Mouse (Mus musculus): Measurements from ENCODE around the gene Barhl2.

Gene Barhl2

GRCm38 (mm10) chr5:106457986-106458476 is at the start of gene Barhl2:
TSS of gene Barhl2 (minus strand) at chr5:106458166.
- DNase-seq (ENCODE audit: low spot score), result no peak

DNA sequence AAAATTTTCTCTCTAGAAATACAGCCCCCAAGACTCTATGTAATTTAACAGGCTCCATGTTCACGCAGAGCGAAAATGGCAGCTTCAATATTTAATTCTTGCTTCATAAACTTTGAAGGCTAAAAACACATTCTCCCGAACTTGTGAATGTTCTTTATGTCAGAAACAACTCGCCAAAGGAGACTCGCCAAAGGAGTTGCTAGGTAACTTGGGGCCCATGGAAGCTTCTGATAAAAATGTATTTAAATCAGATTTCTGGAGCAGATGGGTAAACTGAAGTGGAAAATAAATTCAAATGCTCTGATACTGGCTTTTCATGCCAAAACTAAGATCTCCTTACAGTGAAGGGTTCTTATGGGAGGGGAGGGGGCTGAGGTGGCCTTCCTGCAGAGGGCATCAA is 48.1 kb upstream of the Barhl2 start:
- no peak for DNase-seq (ENCODE audit: low spot score)

- no peak for DNase-seq (ENCODE audit: low spot score)
Measured at GRCm38 (mm10) chr5:106502684-106503545, 44.9 kb upstream of the Barhl2 start.

DNA sequence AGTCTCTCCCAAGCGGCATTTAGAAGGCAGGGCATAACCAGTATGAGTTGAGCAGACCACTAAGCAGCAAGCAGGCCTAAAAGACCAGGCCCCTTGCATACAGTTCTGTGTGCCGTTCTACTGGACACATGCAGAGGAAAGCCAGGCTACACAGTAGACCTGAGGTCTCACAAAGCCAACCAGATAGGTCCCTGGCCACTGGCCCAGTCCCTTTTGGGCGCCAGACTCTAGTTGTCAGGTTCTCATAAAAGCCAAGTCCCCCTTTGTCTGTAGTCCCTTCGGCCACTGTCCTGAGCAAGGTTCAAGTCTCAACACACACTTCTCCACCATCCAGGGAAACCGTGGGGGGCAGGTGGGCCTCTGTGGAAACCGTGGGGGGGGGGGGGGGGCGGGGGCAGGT is 44.3 kb upstream of the Barhl2 start:
- DNase-seq (ENCODE audit: low spot score), result no peak

- DNase-seq (ENCODE audit: low spot score), result no peak
Measured at GRCm38 (mm10) chr5:106491771-106492170, 33.8 kb upstream of the Barhl2 start.

- no peak for DNase-seq (ENCODE audit: low spot score)
Measured at GRCm38 (mm10) chr5:106472105-106472500, 14.1 kb upstream of the Barhl2 start.

DNA sequence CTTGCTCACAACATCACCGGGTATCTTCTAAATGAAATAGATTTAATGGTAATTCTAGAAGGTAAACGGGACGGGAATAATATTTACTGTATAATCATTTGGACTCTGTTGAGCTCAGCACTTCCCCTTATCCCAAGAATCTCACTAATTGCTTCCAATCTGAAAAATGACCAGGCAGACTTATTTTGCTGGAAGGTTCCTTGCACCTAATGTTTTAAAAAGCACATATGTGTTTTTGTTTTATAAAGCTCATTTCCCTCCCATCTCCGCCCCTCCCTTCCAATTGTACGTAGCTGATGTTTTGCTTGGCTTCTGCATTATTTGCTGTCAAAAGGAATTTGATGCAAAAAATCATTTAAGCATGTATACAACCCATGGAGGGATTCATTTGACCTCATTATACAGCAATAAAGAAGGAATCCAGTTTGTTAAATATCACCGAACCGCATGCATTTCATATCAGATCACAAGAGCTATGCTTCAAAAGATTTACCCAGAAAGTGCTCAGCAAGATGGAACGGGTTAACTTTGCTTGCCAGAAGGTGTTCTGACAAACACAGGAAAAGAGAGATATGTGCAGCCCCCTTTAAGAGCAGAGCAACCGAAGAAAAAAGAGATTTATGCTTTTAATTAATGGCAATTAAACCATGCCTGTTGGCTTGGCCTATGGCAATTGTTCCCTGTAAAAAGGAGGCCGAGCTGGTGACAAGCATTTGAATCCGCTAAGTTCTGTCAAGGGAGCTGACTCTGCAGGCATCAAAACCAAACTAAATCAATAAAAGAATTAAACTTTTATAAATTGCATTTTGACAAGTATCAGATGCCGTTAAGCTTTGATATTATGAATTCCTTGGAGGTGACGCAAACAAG is 13.5 kb upstream of the Barhl2 start:
- DNase-seq (ENCODE audit: low spot score), result no peak

DNA sequence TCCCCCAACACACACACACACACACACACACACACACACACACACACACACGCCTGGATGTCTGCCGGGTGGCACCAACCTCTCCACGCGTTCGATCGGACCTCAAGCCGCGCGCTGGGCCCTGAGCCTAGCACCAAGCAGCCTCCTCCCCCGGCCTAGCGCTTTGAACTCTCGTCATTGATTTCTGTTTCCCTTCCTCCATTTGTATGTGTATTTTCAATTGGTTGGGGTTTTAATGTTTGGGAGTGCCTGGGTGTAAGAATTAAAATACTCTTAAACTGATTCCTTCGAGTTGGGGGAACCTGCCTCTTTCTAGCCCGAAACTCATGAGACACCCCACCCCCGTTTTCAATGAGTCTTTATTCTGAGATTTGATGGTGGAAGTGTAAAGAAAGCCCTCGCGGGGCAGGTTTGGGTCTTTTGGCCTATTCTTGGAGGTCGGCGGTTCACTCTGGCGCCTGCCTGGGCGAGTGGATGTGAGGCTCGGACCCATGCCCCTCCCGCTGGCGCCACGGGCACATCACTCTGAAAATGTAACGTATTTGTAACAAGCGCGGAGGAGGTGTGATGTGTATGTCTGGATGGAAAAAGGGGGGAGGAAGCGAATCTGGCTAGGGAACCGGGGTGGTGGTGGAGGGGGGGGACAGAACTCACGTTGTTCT is 7.3 kb upstream of the Barhl2 start:
- no peak for DNase-seq (ENCODE audit: low spot score)

DNA sequence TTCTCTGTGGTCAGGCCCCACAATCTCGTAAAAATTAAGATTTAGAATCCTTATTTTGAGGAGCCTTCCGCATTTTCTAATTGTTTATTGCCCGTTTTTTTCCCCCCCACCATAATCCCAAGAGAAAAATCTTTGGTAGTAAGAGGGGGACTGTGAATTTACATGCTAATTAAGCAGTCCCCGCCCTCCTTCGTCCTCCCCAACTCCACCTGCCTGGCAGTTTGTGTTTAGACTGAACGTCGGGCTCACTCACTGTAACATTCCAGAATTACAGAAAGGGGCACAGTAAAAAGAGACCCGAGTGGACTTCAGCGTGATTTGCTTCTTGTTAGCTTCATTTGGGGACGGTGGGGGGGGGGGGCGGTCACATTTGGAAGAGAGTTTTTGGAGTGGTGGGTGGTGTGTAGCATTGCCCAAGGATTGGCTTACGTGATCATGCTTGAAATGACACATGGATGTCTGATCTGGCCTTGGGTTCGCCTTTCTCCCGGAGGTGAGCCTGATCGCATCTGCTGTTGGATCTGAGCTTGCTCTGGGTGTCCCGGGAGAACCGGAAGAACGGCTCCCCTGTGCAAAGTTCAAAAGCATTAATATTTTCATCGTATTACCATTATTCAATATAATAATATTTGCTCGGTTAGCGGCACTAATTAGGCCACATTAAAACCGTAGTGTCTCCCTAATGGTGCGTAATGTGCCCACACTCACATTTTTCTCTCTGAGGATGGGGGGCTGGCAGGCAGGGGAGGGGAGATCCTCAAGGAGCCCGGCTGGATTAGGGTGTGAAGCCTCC is 6.6 kb upstream of the Barhl2 start:
- DNase-seq (ENCODE audit: low spot score), result no peak

GRCm38 (mm10) chr5:106463661-106464191 is 5.8 kb upstream of the Barhl2 start:
- no peak for DNase-seq (ENCODE audit: low spot score)

GRCm38 (mm10) chr5:106461913-106462312 is 3.9 kb upstream of the Barhl2 start:
- no peak for DNase-seq (ENCODE audit: low spot score)

GRCm38 (mm10) chr5:106461431-106461830 is 3.5 kb upstream of the Barhl2 start:
- DNase-seq (ENCODE audit: low spot score), result no peak

GRCm38 (mm10) chr5:106460535-106460934 is 2.6 kb upstream of the Barhl2 start:
- no peak for DNase-seq (ENCODE audit: low spot score)

GRCm38 (mm10) chr5:106460001-106460511 is 2.1 kb upstream of the Barhl2 start:
- no peak for DNase-seq (ENCODE audit: low spot score)

GRCm38 (mm10) chr5:106459120-106459641 is 1.2 kb upstream of the Barhl2 start:
- no peak for DNase-seq (ENCODE audit: low spot score)

- no peak for DNase-seq (ENCODE audit: low spot score)
Measured at GRCm38 (mm10) chr5:106458477-106459119, 632 bp upstream of the Barhl2 start.

- DNase-seq (ENCODE audit: low spot score), result no peak
Measured at GRCm38 (mm10) chr5:106457111-106457925, 648 bp downstream of the Barhl2 start.

- DNase-seq (ENCODE audit: low spot score), result no peak
Measured at GRCm38 (mm10) chr5:106455984-106456383, 2.0 kb downstream of the Barhl2 start.

Measured in MN1 (cell line).